Mouse (Mus musculus) ES-E14 (cell line): ENCODE measurements around the gene Ppp2r5a. TPM values are rescaled to one million over a fixed set of nuclear protein-coding genes. Genes with fewer than 3 reads are reported as not detected.

Source experiments
- DNase-seq: peaks from one replicate; pipeline ENCODE4 v3.0.0-alpha.2; 2013; ENCODE audit warnings: low read depth, low spot score
- H3K27ac ChIP-seq: 2 replicates; pipeline ENCODE4 v1.5.1; 2012; ENCODE audit warnings: low read depth, mild to moderate bottlenecking, low read length, moderate library complexity, mixed read lengths; ENCODE audit not compliant: poor library complexity, insufficient read depth, severe bottlenecking
- H3K36me3 ChIP-seq: 2 replicates; pipeline ENCODE4 v1.6.1; 2012; ENCODE audit warnings: mild to moderate bottlenecking, low read length, moderate library complexity, mixed read lengths; ENCODE audit not compliant: control insufficient read depth, poor library complexity, insufficient read depth, severe bottlenecking
- H3K4me1 ChIP-seq, 2 experiments: fragments of 150-350 bp in 1 of 2; sonication (generic) in 1 of 2; 2 replicates each; pipeline ENCODE4 v1.6.1; 2012; ENCODE audit warnings: low read length in 2 of 2, mild to moderate bottlenecking in 1 of 2, mixed read lengths in 1 of 2; ENCODE audit not compliant: control insufficient read depth in 2 of 2, insufficient read depth in 2 of 2, poor library complexity in 1 of 2
- H3K4me3 ChIP-seq, 2 experiments: fragments of 150-350 bp in 1 of 2; sonication (generic) in 1 of 2; 2 replicates each; pipeline ENCODE4 v1.5.1; 2012; ENCODE audit warnings: low read length in 2 of 2, low read depth in 1 of 2, mild to moderate bottlenecking in 1 of 2, mixed read lengths in 1 of 2; ENCODE audit not compliant: insufficient read depth in 1 of 2, poor library complexity in 1 of 2, severe bottlenecking in 1 of 2
- H3K9ac ChIP-seq: 2 replicates; pipeline ENCODE4 v1.6.1; 2012; ENCODE audit warnings: low read depth, mild to moderate bottlenecking, low read length, mixed read lengths; ENCODE audit not compliant: poor library complexity, insufficient read depth, severe bottlenecking
- H3K9me3 ChIP-seq: fragments of 150-350 bp; sonication (generic); 2 replicates; pipeline ENCODE4 v1.6.1; 2012; ENCODE audit warnings: low read depth, mild to moderate bottlenecking, low read length; ENCODE audit not compliant: control insufficient read depth, insufficient read depth
- CHD2 ChIP-seq: IDR thresholded peaks from 2 replicates; pipeline ENCODE4 v1.6.1; 2014; ENCODE audit warnings: mild to moderate bottlenecking, low read depth, low read length, inconsistent platforms
- HCFC1 ChIP-seq: IDR thresholded peaks from 2 replicates; pipeline ENCODE4 v1.6.1; 2012; ENCODE audit warnings: low read length, inconsistent platforms, borderline replicate concordance; ENCODE audit not compliant: insufficient read depth
- MAFK ChIP-seq: IDR thresholded peaks from 2 replicates; pipeline ENCODE4 v1.6.1; 2014; ENCODE audit warnings: mild to moderate bottlenecking, low read depth, low read length, inconsistent platforms; ENCODE audit not compliant: insufficient read depth
- ZC3H11A ChIP-seq: IDR thresholded peaks from 2 replicates; pipeline ENCODE4 v1.6.1; 2012; ENCODE audit warnings: low read depth, mild to moderate bottlenecking, inconsistent platforms, low read length, borderline replicate concordance
- ZNF384 ChIP-seq: IDR thresholded peaks from 2 replicates; pipeline ENCODE4 v1.6.1; 2012; ENCODE audit warnings: low read depth, low read length, inconsistent platforms
- in situ Hi-C, 2 experiments: fragments of 600-800 bp; cut with MboI; formaldehyde crosslinking; loops; one replicate each; pipeline ENCODE4 v1.15.1; 2025; ENCODE audit warnings: low sequenced_read_pairs in 2 of 2, inconsistent platforms in 1 of 2; ENCODE audit not compliant: unreplicated experiment in 2 of 2
- total RNA-seq: library from RNA; depleted of rRNA; stranded (reverse); fragments of 300-350 nt; gene quantifications from 2 replicates; pipeline ENCODE4 v1.2.3, GENCODE M21; 2012

Ppp2r5a gene
- total RNA-seq, 1 experiment: 47.3 TPM

GRCm38 (mm10) chr1:191316818-191317217 lies 86.3 kb downstream of the Ppp2r5a start:
- Histone ChIP-seq H3K4me3 (no peak overlapping the region), H3K4me1 (peaks cover 0 to 2% of the 10 kb centered on the region in 2 experiments; a peak in 1 of 4 replicates), H3K36me3 (no peaks in the 10 kb centered on the region), H3K9me3 (no peaks in the 10 kb centered on the region), H3K9ac (no peak overlapping the region), H3K27ac (no peak overlapping the region)
- no peak for DNase-seq
- TF ChIP-seq ZNF384: peak; percentile 36; the same call in 1 of the 2 replicates
- TF ChIP-seq CHD2: no peak
- in situ Hi-C loops: no loop called here

DNA sequence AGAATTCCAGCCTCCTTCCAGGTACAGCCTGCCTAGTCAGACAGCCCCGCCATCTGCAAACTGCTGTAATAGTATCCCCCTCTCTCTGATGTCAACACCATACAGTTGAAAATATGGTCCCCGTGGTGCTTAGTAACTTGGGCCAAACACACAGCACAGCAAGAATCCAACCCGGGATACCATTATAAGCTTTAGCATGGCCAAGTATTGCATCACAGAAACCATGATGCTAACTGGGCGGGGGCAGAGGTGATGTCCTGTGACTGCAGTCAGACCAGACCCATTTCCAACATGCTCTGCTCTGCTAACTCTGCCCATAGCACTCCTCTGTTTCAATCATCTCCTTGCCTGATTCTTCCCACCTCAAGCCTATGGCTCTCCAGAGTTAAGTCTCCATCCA lies 89.1 kb downstream of the Ppp2r5a start:
- Histone ChIP-seq H3K27ac (no peak overlapping the region), H3K36me3 (no peaks in the 10 kb centered on the region), H3K9me3 (no peaks in the 10 kb centered on the region), H3K9ac (no peak overlapping the region), H3K4me3 (no peak overlapping the region), H3K4me1 (peaks cover 0 to 2% of the 10 kb centered on the region in 2 experiments; a peak in 1 of 4 replicates)
- in situ Hi-C loops: no loop called here
- TF ChIP-seq HCFC1 (no peak), CHD2 (no peak), MAFK (no peak)
- no peak for DNase-seq

DNA sequence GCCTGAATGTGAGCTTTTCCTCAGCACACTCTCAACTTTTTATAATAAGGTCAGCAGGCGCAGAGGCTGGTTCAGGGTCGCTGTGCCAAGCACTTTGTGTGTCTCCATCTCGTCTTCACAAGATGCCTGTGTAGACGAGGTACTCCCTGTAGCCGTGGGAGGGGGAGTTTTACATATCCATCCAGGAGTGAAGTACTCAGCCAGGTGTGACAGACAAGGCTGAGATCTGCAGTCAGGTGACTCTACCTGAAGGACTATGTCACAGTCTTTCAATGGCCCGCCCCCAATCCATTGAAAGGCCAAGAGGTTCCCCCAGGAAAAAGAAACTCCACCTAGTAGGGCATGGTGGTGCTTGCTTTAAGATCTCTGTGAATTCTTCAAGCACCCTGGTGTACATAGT lies 89.9 kb downstream of the Ppp2r5a start:
- DNase-seq: no peak
- Histone ChIP-seq H3K4me1 (peaks cover 0 to 2% of the 10 kb centered on the region in 2 experiments; a peak in 1 of 4 replicates), H3K4me3 (peak overlapping the region in 1 of 2 experiments; percentile 71; a peak in 1 of 4 replicates), H3K36me3 (no peaks in the 10 kb centered on the region), H3K27ac (no peak overlapping the region), H3K9me3 (no peaks in the 10 kb centered on the region), H3K9ac (no peak overlapping the region)
- in situ Hi-C loops: no loop called here
- TF ChIP-seq MAFK (no peak), ZNF384 (no peak), HCFC1 (no peak), CHD2 (no peak), ZC3H11A (no peak)

DNA sequence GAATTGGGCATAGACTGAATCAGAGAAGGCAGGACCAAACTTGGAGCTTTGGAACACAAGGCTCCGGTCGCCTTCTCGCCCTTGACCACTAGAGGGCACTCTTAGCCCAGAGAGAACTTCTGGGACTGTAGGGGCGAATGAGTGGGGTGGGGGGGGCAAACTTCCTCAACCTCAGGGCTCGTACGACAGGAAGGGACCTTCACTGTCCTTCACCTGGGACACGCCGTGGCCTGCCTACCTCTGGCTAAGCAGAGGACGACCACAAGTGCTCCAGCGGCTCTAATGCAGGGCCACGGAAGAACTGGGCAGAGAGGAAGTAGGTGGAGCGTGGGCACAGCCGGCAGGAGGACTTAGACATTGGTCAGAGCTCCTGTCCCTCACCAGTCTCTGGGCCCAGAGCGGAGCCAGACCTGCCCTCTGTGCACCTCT lies 90.5 kb downstream of the Ppp2r5a start:
- in situ Hi-C loops: no loop called here
- H3K4me3 ChIP-seq: peak overlapping the region; percentile 67 to 71
- peak; percentile 78 for DNase-seq
- H3K27ac ChIP-seq: no peak overlapping the region
- H3K4me1 ChIP-seq: peaks cover 0 to 2% of the 10 kb centered on the region in 2 experiments; a peak in 1 of 4 replicates
- H3K36me3 ChIP-seq: no peaks in the 10 kb centered on the region
- H3K9me3 ChIP-seq: no peaks in the 10 kb centered on the region
- H3K9ac ChIP-seq: peak overlapping the region; percentile 68
- peak; percentile 48; the same call in 1 of the 2 replicates for TF ChIP-seq ZC3H11A
- no peak for TF ChIP-seq HCFC1

- in situ Hi-C loops: no loop called here
- Histone ChIP-seq H3K27ac (no peak overlapping the region), H3K36me3 (no peaks in the 10 kb centered on the region), H3K4me1 (peaks cover 0 to 2% of the 10 kb centered on the region in 2 experiments; a peak in 1 of 4 replicates), H3K4me3 (no peak overlapping the region), H3K9ac (no peak overlapping the region), H3K9me3 (no peaks in the 10 kb centered on the region)
- no peak for TF ChIP-seq CHD2
- no peak for TF ChIP-seq HCFC1
- TF ChIP-seq ZNF384: no peak
- no peak for TF ChIP-seq ZC3H11A
- TF ChIP-seq MAFK: no peak
- DNase-seq: no peak
These were observed 91.7 kb downstream of the Ppp2r5a start for GRCm38 (mm10) chr1:191311296-191311898.
